Mouse (Mus musculus) heart, embryonic 15.5 days (tissue): ENCODE measurements around the gene C1ra. TPM values are rescaled to one million over a fixed set of nuclear protein-coding genes. Genes with fewer than 3 reads are reported as not detected.
A peak's percentile ranks its signal among the peaks of the same experiment; 100 is the strongest.
"Not testable (repeated sequence)": the region's sequence is repeated elsewhere in the genome, so short reads cannot be mapped to it uniquely, and the experiment has no call there.

Experiments
- ATAC-seq: fragments of 200-750 bp; cut with Nextera tagmentation; replicated peaks from 2 replicates; pipeline ENCODE4 v1.8.0; 2017; ENCODE audit warnings: low read depth, moderate TSS enrichment; ENCODE audit not compliant: insufficient number of reproducible peaks, insufficient read depth, low FRiP score
- H3K27ac ChIP-seq: fragments of 300-500 bp; sonication (generic); 2 replicates; pipeline ENCODE4 v1.5.1; 2015; ENCODE audit warnings: mild to moderate bottlenecking, inconsistent platforms
- H3K27me3 ChIP-seq: fragments of 300-500 bp; sonication (generic); 2 replicates; pipeline ENCODE4 v1.6.1; 2015; ENCODE audit warnings: inconsistent platforms
- H3K36me3 ChIP-seq: fragments of 300-500 bp; sonication (generic); 2 replicates; pipeline ENCODE4 v1.6.1; 2015; ENCODE audit warnings: mild to moderate bottlenecking, inconsistent platforms
- H3K4me1 ChIP-seq: fragments of 300-500 bp; sonication (generic); replicated peaks from 2 replicates; pipeline ENCODE4 v1.6.1; 2015; ENCODE audit warnings: inconsistent platforms
- H3K4me2 ChIP-seq: fragments of 300-500 bp; sonication (generic); 2 replicates; pipeline ENCODE4 v1.6.1; 2015; ENCODE audit warnings: inconsistent platforms, mild to moderate bottlenecking, moderate library complexity
- H3K4me3 ChIP-seq: fragments of 300-500 bp; sonication (generic); 2 replicates; pipeline ENCODE4 v1.5.1; 2015; ENCODE audit warnings: mild to moderate bottlenecking, inconsistent platforms
- H3K9ac ChIP-seq: fragments of 300-500 bp; sonication (generic); 2 replicates; pipeline ENCODE4 v1.6.1; 2015; ENCODE audit warnings: mild to moderate bottlenecking, inconsistent platforms
- H3K9me3 ChIP-seq: fragments of 300-500 bp; sonication (generic); replicated peaks from 2 replicates; pipeline ENCODE4 v1.6.1; 2016; ENCODE audit warnings: inconsistent platforms
- WGBS: fragments of 180-500 bp; shearing (Covaris S2); methylation state at CpG from one replicate; pipeline ENCODE4 v1.1.7; 2015; ENCODE audit warnings: mixed read lengths; 5-methylcytosine and 5-hydroxymethylcytosine counted together
- polyA plus RNA-seq: library from polyadenylated mRNA; unstranded; fragments of >200 nt; fragmentation: Nextera tagmentation; extraction: Ambion mirVana; gene quantifications from 2 replicates; pipeline ENCODE4 v1.2.1, GENCODE M21; 2015

C1ra gene
- polyA plus RNA-seq, 1 experiment from 2014 or later: 1.5 TPM

GRCm38 (mm10) chr6:124476216-124476615, 36.0 kb upstream of the C1ra start:
- peaks cover 9% of the 10 kb centered on the region; the same call in 1 of the 2 replicates for H3K4me1 ChIP-seq
- H3K27me3 ChIP-seq: no peaks in the 10 kb centered on the region
- no peaks in the 10 kb centered on the region for H3K9me3 ChIP-seq
- no peak overlapping the region for H3K4me3 ChIP-seq
- H3K4me2 ChIP-seq: no peak overlapping the region
- no peaks in the 10 kb centered on the region for H3K36me3 ChIP-seq
- 78% methylated on average over 7 of the region's 7 CpGs for WGBS
- H3K27ac ChIP-seq: no peak overlapping the region
- no peak for ATAC-seq
- no peak overlapping the region for H3K9ac ChIP-seq

- no peaks in the 10 kb centered on the region for H3K36me3 ChIP-seq
- H3K4me3 ChIP-seq: no peak overlapping the region
- 83% methylated on average over 11 of the region's 11 CpGs for WGBS
- no peaks in the 10 kb centered on the region for H3K27me3 ChIP-seq
- H3K27ac ChIP-seq: no peak overlapping the region
- no peak for ATAC-seq
- H3K9me3 ChIP-seq: no peaks in the 10 kb centered on the region
- no peak overlapping the region for H3K4me2 ChIP-seq
- peaks cover 9% of the 10 kb centered on the region; the same call in 1 of the 2 replicates for H3K4me1 ChIP-seq
- no peak overlapping the region for H3K9ac ChIP-seq
These were observed 35.4 kb upstream of the C1ra start for GRCm38 (mm10) chr6:124476796-124477195.

- no peak overlapping the region for H3K27ac ChIP-seq
- ATAC-seq: no peak
- peaks cover 9% of the 10 kb centered on the region; the same call in 1 of the 2 replicates for H3K4me1 ChIP-seq
- no peaks in the 10 kb centered on the region for H3K36me3 ChIP-seq
- no peaks in the 10 kb centered on the region for H3K9me3 ChIP-seq
- 69% methylated on average over 5 of the region's 5 CpGs for WGBS
- H3K4me3 ChIP-seq: no peak overlapping the region
- no peak overlapping the region for H3K9ac ChIP-seq
- H3K27me3 ChIP-seq: no peaks in the 10 kb centered on the region
- no peak overlapping the region for H3K4me2 ChIP-seq
These were observed 35.0 kb upstream of the C1ra start for GRCm38 (mm10) chr6:124477221-124477655.

- H3K9me3 ChIP-seq: no peaks in the 10 kb centered on the region
- no peak overlapping the region for H3K9ac ChIP-seq
- H3K4me2 ChIP-seq: 0 out of 2 replicates have a peak overlapping the region, but pooled peaks have one; percentile 9
- no peaks in the 10 kb centered on the region for H3K27me3 ChIP-seq
- no peak overlapping the region for H3K27ac ChIP-seq
- H3K36me3 ChIP-seq: no peaks in the 10 kb centered on the region
- peaks cover 9% of the 10 kb centered on the region; the same call in 1 of the 2 replicates for H3K4me1 ChIP-seq
- no peak overlapping the region for H3K4me3 ChIP-seq
- 39% methylated on average over 17 of the region's 17 CpGs for WGBS
- no peak; the same call in 1 of the 2 replicates for ATAC-seq
These were observed 34.1 kb upstream of the C1ra start for GRCm38 (mm10) chr6:124477922-124478651.

GRCm38 (mm10) chr6:124478874-124479572, 33.2 kb upstream of the C1ra start:
- no peak for ATAC-seq
- Histone ChIP-seq H3K27ac (no peak overlapping the region), H3K9ac (no peak overlapping the region), H3K27me3 (no peaks in the 10 kb centered on the region), H3K9me3 (no peaks in the 10 kb centered on the region), H3K4me2 (no peak overlapping the region), H3K4me1 (peaks cover 9% of the 10 kb centered on the region; the same call in 1 of the 2 replicates), H3K36me3 (no peaks in the 10 kb centered on the region), H3K4me3 (no peak overlapping the region)
- WGBS: 69% methylated on average over 3 of the region's 3 CpGs

- 88% methylated on average over 3 of the region's 3 CpGs for WGBS
- no peak overlapping the region for H3K9ac ChIP-seq
- no peaks in the 10 kb centered on the region for H3K36me3 ChIP-seq
- no peak overlapping the region for H3K4me3 ChIP-seq
- H3K4me2 ChIP-seq: no peak overlapping the region
- H3K9me3 ChIP-seq: no peaks in the 10 kb centered on the region
- no peaks in the 10 kb centered on the region for H3K27me3 ChIP-seq
- ATAC-seq: no peak
- peaks cover 9% of the 10 kb centered on the region; the same call in 1 of the 2 replicates for H3K4me1 ChIP-seq
- no peak overlapping the region for H3K27ac ChIP-seq
These were observed 32.7 kb upstream of the C1ra start for GRCm38 (mm10) chr6:124479573-124479930.

GRCm38 (mm10) chr6:124480295-124480694, 31.9 kb upstream of the C1ra start:
- no peak for ATAC-seq
- Histone ChIP-seq H3K9ac (no peak overlapping the region), H3K9me3 (no peaks in the 10 kb centered on the region), H3K36me3 (no peaks in the 10 kb centered on the region), H3K27ac (no peak overlapping the region), H3K4me2 (no peak overlapping the region), H3K4me3 (no peak overlapping the region), H3K4me1 (peaks cover 9% of the 10 kb centered on the region; the same call in 1 of the 2 replicates), H3K27me3 (no peaks in the 10 kb centered on the region)
- WGBS: 58% methylated on average over 4 of the region's 4 CpGs

- Histone ChIP-seq H3K9me3 (no peaks in the 10 kb centered on the region), H3K27me3 (no peaks in the 10 kb centered on the region), H3K27ac (no peak overlapping the region), H3K4me2 (no peak overlapping the region), H3K4me3 (no peak overlapping the region), H3K4me1 (peaks cover 9% of the 10 kb centered on the region; the same call in 1 of the 2 replicates), H3K9ac (no peak overlapping the region), H3K36me3 (no peaks in the 10 kb centered on the region)
- 27% methylated on average over 6 of the region's 6 CpGs for WGBS
- ATAC-seq: no peak
These were observed 30.6 kb upstream of the C1ra start for GRCm38 (mm10) chr6:124481571-124481970.

GRCm38 (mm10) chr6:124483831-124484230, 28.4 kb upstream of the C1ra start:
- not testable (repeated sequence) for H3K9ac ChIP-seq, H3K4me3 ChIP-seq, H3K27ac ChIP-seq, H3K4me2 ChIP-seq, H3K27me3 ChIP-seq, H3K4me1 ChIP-seq, ATAC-seq, H3K9me3 ChIP-seq, H3K36me3 ChIP-seq
- 78% methylated on average over 3 of the region's 3 CpGs for WGBS

- no peak overlapping the region for H3K27ac ChIP-seq
- WGBS: 79% methylated on average over 7 of the region's 7 CpGs
These were observed 27.4 kb upstream of the C1ra start for GRCm38 (mm10) chr6:124484851-124485250.

GRCm38 (mm10) chr6:124485414-124486144, 26.6 kb upstream of the C1ra start:
- Histone ChIP-seq H3K4me3 (peak overlapping the region; percentile 6; the same call in 1 of the 2 replicates), H3K36me3 (no peaks in the 10 kb centered on the region), H3K4me1 (no peaks in the 10 kb centered on the region), H3K27ac (no peak overlapping the region), H3K27me3 (no peaks in the 10 kb centered on the region), H3K9me3 (no peaks in the 10 kb centered on the region), H3K4me2 (peak overlapping the region; percentile 48; the same call in 1 of the 2 replicates), H3K9ac (no peak overlapping the region)
- 39% methylated on average over 21 of the region's 21 CpGs for WGBS
- no peak for ATAC-seq

More at GRCm38 (mm10) chr6:124484851-124485250, 27.4 kb upstream of the C1ra start:
- Histone ChIP-seq H3K27me3 (no peaks in the 10 kb centered on the region), H3K36me3 (no peaks in the 10 kb centered on the region), H3K9me3 (no peaks in the 10 kb centered on the region), H3K4me2 (no peak overlapping the region), H3K4me1 (no peaks in the 10 kb centered on the region), H3K4me3 (no peak overlapping the region), H3K9ac (no peak overlapping the region)
- ATAC-seq: no peak
